Mouse (Mus musculus) embryo, embryonic 10 days (tissue): ENCODE results near the gene Olfr1136.

Experiments
- DNase-seq: peaks from one replicate; pipeline ENCODE4 v3.0.0-alpha.2; 2015; ENCODE audit warnings: low spot score

The Olfr1136 gene

GRCm38 (mm10) chr2:87693847-87694246 is at the start of gene Olfr1136:
Gene Olfr1136 (minus strand): TSS chr2:87693947.
- DNase-seq: no peak

- no peak for DNase-seq
Measured at GRCm38 (mm10) chr2:87743452-87743851, 49.7 kb upstream of the Olfr1136 start, which contains the start of gene Olfr1140. Gene Olfr1140 (plus strand): TSS chr2:87743752.

GRCm38 (mm10) chr2:87739878-87740277 is 46.1 kb upstream of the Olfr1136 start, which contains the start of gene Olfr1138:
Gene Olfr1138 (minus strand): TSS chr2:87739978.
- no peak for DNase-seq

DNA sequence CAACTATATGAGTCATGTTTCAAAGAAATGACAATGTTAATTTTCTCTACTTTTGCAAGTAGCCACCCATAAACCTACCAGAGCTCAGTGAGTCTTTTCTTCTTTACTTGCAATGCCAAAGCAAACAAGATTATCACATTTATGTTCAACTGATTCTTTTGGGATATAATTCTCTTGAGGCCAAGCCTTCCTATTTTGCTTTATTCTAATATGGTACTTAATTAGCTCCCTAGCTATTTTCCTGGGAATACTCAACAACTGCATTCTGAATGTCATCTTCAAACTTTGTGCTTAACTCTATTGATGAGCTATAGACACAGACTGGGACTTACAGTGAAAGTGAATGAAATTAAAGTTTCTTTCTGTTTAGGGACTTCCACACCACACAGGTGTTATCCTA is 19.3 kb upstream of the Olfr1136 start, which contains the start of gene Olfr1137:
Olfr1137 (minus strand) TSS at position 101 of the 400 bp plus-strand sequence.
- no peak for DNase-seq

DNA sequence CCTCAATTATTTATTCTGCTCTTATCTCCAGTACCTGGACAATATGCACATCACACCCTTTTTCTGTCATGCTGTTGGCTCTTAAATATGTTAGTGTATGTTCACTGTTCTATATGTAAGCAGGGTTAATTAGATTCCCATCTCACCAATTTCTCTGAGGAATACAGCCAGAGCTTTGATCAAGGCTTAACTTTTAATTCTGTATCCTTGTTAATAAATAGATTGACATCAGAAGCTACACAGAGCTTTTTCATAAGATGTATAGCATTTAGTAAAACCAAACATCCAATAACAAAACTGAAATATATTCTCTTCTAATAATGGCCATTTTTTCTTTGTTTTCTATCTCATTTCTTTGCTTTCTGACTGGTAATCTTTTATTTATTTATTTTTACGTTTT is 20.2 kb downstream of the Olfr1136 start, which contains the start of gene Olfr1135:
Olfr1135 (minus strand) TSS at position 101 of the 400 bp plus-strand sequence.
- DNase-seq: no peak

DNA sequence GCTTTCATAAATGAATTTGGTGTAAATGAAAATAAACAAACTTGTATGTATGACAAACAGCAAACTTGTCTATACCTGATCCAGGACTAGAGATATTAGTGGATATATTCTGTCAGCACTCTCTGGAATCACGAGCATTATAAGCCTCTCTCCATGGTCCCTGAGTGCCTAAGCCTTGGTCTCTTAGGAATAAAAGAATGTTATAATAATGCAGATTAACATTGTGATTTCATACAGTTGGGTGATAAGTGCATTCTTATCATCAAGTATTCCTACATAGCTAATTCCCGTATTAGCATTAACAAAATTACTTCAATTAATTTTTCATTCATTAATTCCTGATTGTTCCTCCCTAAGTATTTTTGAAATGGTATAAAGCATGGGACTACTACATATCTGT is 35.4 kb downstream of the Olfr1136 start, which contains the start of gene Olfr1134:
Olfr1134 (minus strand) TSS at position 101 of the 400 bp plus-strand sequence.
- no peak for DNase-seq

- DNase-seq: no peak
Measured at GRCm38 (mm10) chr2:87647274-87647673, 46.5 kb downstream of the Olfr1136 start, which contains the start of gene Olfr1133. Gene Olfr1133 (minus strand): TSS chr2:87647374.
